Mouse (Mus musculus) lung, embryonic 16.5 days (tissue): Measurements from ENCODE around the gene Vipas39. TPM values are rescaled to one million over a fixed set of nuclear protein-coding genes. Genes with fewer than 3 reads are reported as not detected.
A peak's percentile ranks its signal among the peaks of the same experiment; 100 is the strongest.
"Not testable (repeated sequence)": the region's sequence is repeated elsewhere in the genome, so short reads cannot be mapped to it uniquely, and the experiment has no call there.

ENCODE experiments used
- ATAC-seq: fragments of 200-750 bp; cut with Nextera tagmentation; 2 replicates; pipeline ENCODE4 v1.8.0; 2017; ENCODE audit warnings: low read depth, mild to moderate bottlenecking, moderate library complexity
- H3K27ac ChIP-seq: fragments of 300-500 bp; sonication (generic); 2 replicates; pipeline ENCODE4 v1.5.1; 2014; ENCODE audit warnings: mild to moderate bottlenecking, control low read depth, low read length
- H3K27me3 ChIP-seq: fragments of 300-500 bp; sonication (generic); 2 replicates; pipeline ENCODE4 v1.6.1; 2014; ENCODE audit warnings: low read depth, low read length, mixed read lengths; ENCODE audit not compliant: control insufficient read depth, insufficient read depth
- H3K36me3 ChIP-seq: fragments of 300-500 bp; sonication (generic); 2 replicates; pipeline ENCODE4 v1.6.1; 2014; ENCODE audit warnings: low read length; ENCODE audit not compliant: control insufficient read depth, insufficient read depth
- H3K4me1 ChIP-seq: fragments of 300-500 bp; sonication (generic); replicated peaks from 2 replicates; pipeline ENCODE4 v1.6.1; 2014; ENCODE audit warnings: low read length, mixed read lengths; ENCODE audit not compliant: control insufficient read depth, insufficient read depth
- H3K4me2 ChIP-seq: fragments of 300-500 bp; sonication (generic); 2 replicates; pipeline ENCODE4 v1.6.1; 2014; ENCODE audit warnings: low read depth, low read length, control low read depth
- H3K4me3 ChIP-seq: fragments of 300-500 bp; sonication (generic); 2 replicates; pipeline ENCODE4 v1.5.1; 2014; ENCODE audit warnings: mild to moderate bottlenecking, low read length, control low read depth
- H3K9ac ChIP-seq: fragments of 300-500 bp; sonication (generic); 2 replicates; pipeline ENCODE4 v1.6.1; 2014; ENCODE audit warnings: low read length, control low read depth
- H3K9me3 ChIP-seq: fragments of 300-500 bp; sonication (generic); 2 replicates; pipeline ENCODE4 v1.6.1; 2016; ENCODE audit warnings: low read length; ENCODE audit not compliant: control insufficient read depth
- WGBS: fragments of 180-500 bp; shearing (Covaris S2); extraction: QIAGEN DNeasy Blood & Tissue Kit; methylation state at CpG from one replicate; pipeline ENCODE4 v1.1.7; 2014; 5-methylcytosine and 5-hydroxymethylcytosine counted together
- polyA plus RNA-seq: library from polyadenylated mRNA; unstranded; fragments of >200 nt; fragmentation: Nextera tagmentation; extraction: Ambion mirVana; gene quantifications from 2 replicates; pipeline ENCODE4 v1.2.1, GENCODE M21; 2015

The Vipas39 gene
- 40.8 and 41.7 TPM in 2 replicates for polyA plus RNA-seq

GRCm38 (mm10) chr12:87266108-87266826, at the start of gene Vipas39, which contains the start of gene Ahsa1:
Gene Vipas39 (minus strand): TSS chr12:87266256.
Gene Ahsa1 (plus strand): TSS chr12:87266479.
- Histone ChIP-seq H3K4me2 (peak within 1 kb of the TSS; percentile 87), H3K9ac (peak within 1 kb of the TSS; percentile 96), H3K9me3 (no peaks in the 10 kb centered on the region), H3K27me3 (no peaks in the 10 kb centered on the region), H3K27ac (peak within 1 kb of the TSS; percentile 92), H3K36me3 (peaks cover 25% of the 10 kb centered on the region), H3K4me3 (peak within 1 kb of the TSS; percentile 96), H3K4me1 (peaks cover 14% of the 10 kb centered on the region)
- ATAC-seq, result peak; percentile 97
- WGBS, result under 1% methylated on average over 31 of the region's 31 CpGs

GRCm38 (mm10) chr12:87313098-87313497, 47.0 kb upstream of the Vipas39 start:
- no peak for ATAC-seq
- no peaks in the 10 kb centered on the region for H3K9me3 ChIP-seq
- no peak overlapping the region for H3K9ac ChIP-seq
- 71% methylated on average over 2 of the region's 2 CpGs for WGBS
- H3K27ac ChIP-seq, result no peak overlapping the region
- H3K4me2 ChIP-seq, result no peak overlapping the region
- no peaks in the 10 kb centered on the region for H3K27me3 ChIP-seq
- no peaks in the 10 kb centered on the region for H3K4me1 ChIP-seq
- no peak overlapping the region for H3K4me3 ChIP-seq
- peaks cover 23% of the 10 kb centered on the region for H3K36me3 ChIP-seq

GRCm38 (mm10) chr12:87306584-87306844, 40.5 kb upstream of the Vipas39 start:
- not testable (repeated sequence) for H3K4me3 ChIP-seq, ATAC-seq, H3K27ac ChIP-seq, H3K9ac ChIP-seq, H3K4me1 ChIP-seq, H3K4me2 ChIP-seq, H3K27me3 ChIP-seq, H3K9me3 ChIP-seq
- peaks cover 13% of the 10 kb centered on the region for H3K36me3 ChIP-seq
- WGBS, result 63% methylated on average over 4 of the region's 4 CpGs

- no peak overlapping the region for H3K27ac ChIP-seq
- H3K9ac ChIP-seq, result no peak overlapping the region
- 32% methylated on average over 13 of the region's 13 CpGs for WGBS
- no peaks in the 10 kb centered on the region for H3K27me3 ChIP-seq
- H3K4me3 ChIP-seq, result no peak overlapping the region
- ATAC-seq, result no peak; the same call in 1 of the 2 replicates
- H3K36me3 ChIP-seq, result peaks cover 13% of the 10 kb centered on the region
- H3K4me1 ChIP-seq, result no peaks in the 10 kb centered on the region; the same call in 1 of the 2 replicates
- no peak overlapping the region for H3K4me2 ChIP-seq
- H3K9me3 ChIP-seq, result no peaks in the 10 kb centered on the region
Measured at GRCm38 (mm10) chr12:87305767-87306583, 39.9 kb upstream of the Vipas39 start.

GRCm38 (mm10) chr12:87301189-87301588, 35.1 kb upstream of the Vipas39 start:
- peaks cover 7% of the 10 kb centered on the region; the same call in 1 of the 2 replicates for H3K27me3 ChIP-seq
- no peaks in the 10 kb centered on the region for H3K9me3 ChIP-seq
- H3K4me3 ChIP-seq, result no peak overlapping the region
- H3K36me3 ChIP-seq, result no peaks in the 10 kb centered on the region
- H3K9ac ChIP-seq, result no peak overlapping the region
- no peak for ATAC-seq
- no peak overlapping the region for H3K4me2 ChIP-seq
- H3K27ac ChIP-seq, result no peak overlapping the region
- WGBS, result 41% methylated on average over 4 of the region's 4 CpGs
- peaks cover 10% of the 10 kb centered on the region; the same call in 1 of the 2 replicates for H3K4me1 ChIP-seq

GRCm38 (mm10) chr12:87300441-87300690, 34.3 kb upstream of the Vipas39 start:
- no peak for ATAC-seq
- H3K9ac ChIP-seq, result peak overlapping the region; percentile 76
- 2% methylated on average over 9 of the region's 9 CpGs for WGBS

GRCm38 (mm10) chr12:87299657-87300440, 33.8 kb upstream of the Vipas39 start, which contains the start of gene Ism2:
Gene Ism2 (minus strand): TSS chr12:87299705.
- Histone ChIP-seq H3K27ac (no peak within 1 kb of the TSS), H3K4me1 (peaks cover 10% of the 10 kb centered on the region; the same call in 1 of the 2 replicates), H3K9me3 (no peaks in the 10 kb centered on the region), H3K36me3 (no peaks in the 10 kb centered on the region), H3K4me2 (peak within 1 kb of the TSS; percentile 100), H3K27me3 (peaks cover 7% of the 10 kb centered on the region; the same call in 1 of the 2 replicates), H3K4me3 (peak within 1 kb of the TSS; percentile 80), H3K9ac (peak within 1 kb of the TSS; percentile 76)
- WGBS, result under 1% methylated on average over 60 of the region's 86 CpGs
- ATAC-seq, result peak; percentile 89

More at GRCm38 (mm10) chr12:87300441-87300690, 34.3 kb upstream of the Vipas39 start:
- H3K9me3 ChIP-seq, result no peaks in the 10 kb centered on the region
- H3K27me3 ChIP-seq, result peaks cover 7% of the 10 kb centered on the region; the same call in 1 of the 2 replicates
- peaks cover 10% of the 10 kb centered on the region; the same call in 1 of the 2 replicates for H3K4me1 ChIP-seq
- no peaks in the 10 kb centered on the region for H3K36me3 ChIP-seq
- H3K4me3 ChIP-seq, result peak overlapping the region; percentile 80
- no peak overlapping the region for H3K27ac ChIP-seq
- H3K4me2 ChIP-seq, result peak overlapping the region; percentile 100

GRCm38 (mm10) chr12:87299037-87299656, 33.1 kb upstream of the Vipas39 start:
- ATAC-seq, result peak; percentile 47
- H3K9me3 ChIP-seq, result no peaks in the 10 kb centered on the region
- peaks cover 7% of the 10 kb centered on the region; the same call in 1 of the 2 replicates for H3K27me3 ChIP-seq
- peak overlapping the region; percentile 100 for H3K4me2 ChIP-seq
- peak overlapping the region; percentile 76 for H3K9ac ChIP-seq
- H3K27ac ChIP-seq, result no peak overlapping the region
- H3K4me3 ChIP-seq, result peak overlapping the region; percentile 80
- H3K36me3 ChIP-seq, result no peaks in the 10 kb centered on the region
- peaks cover 10% of the 10 kb centered on the region; the same call in 1 of the 2 replicates for H3K4me1 ChIP-seq
- 7% methylated on average over 29 of the region's 29 CpGs for WGBS
